Mouse (Mus musculus) C3H10T1/2 (cell line): Measurements from ENCODE around the gene Pnmal2. TPM values are rescaled to one million over a fixed set of nuclear protein-coding genes. Genes with fewer than 3 reads are reported as not detected.

Source experiments
- polyA plus RNA-seq, 2 experiments: library from polyadenylated mRNA; unstranded; fragments of >200 nt; fragmentation: generic; extraction: Trizol; gene quantifications; one replicate each; pipeline ENCODE4 v1.2.1; 2012; ENCODE audit warnings: missing spikeins in 2 of 2

Pnmal2 gene
- under 1 TPM in 1 of 2 experiments, not detected in 1; 0.01 TPM for polyA plus RNA-seq

GRCm38 (mm10) chr7:16944061-16944807, at the start of gene Pnmal2:
Pnmal2 (plus strand) TSS chr7:16944682.

DNA sequence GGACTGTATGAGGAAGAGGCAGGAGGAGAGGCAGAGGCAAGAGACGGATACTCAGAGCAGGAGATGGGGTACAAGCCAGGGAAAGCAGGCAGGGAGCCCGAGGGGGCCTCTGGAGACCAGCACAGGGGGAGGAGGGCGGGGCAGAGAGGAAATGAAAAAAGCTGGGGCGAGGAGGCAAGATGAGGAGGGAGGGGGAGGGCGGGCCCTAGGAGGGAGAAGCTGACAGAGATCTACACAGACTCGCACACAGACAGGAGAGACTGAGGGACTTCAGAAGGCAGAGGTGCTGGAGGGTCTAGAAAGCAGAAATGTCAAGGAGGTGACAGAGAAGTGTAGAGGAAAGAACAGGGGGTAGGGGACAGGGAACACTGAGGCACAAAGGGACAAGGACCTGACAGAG, 38.2 kb upstream of the Pnmal2 start, which contains the start of gene Ptgir:
Ptgir (plus strand) TSS at position 210 of the 400 bp plus-strand sequence.

DNA sequence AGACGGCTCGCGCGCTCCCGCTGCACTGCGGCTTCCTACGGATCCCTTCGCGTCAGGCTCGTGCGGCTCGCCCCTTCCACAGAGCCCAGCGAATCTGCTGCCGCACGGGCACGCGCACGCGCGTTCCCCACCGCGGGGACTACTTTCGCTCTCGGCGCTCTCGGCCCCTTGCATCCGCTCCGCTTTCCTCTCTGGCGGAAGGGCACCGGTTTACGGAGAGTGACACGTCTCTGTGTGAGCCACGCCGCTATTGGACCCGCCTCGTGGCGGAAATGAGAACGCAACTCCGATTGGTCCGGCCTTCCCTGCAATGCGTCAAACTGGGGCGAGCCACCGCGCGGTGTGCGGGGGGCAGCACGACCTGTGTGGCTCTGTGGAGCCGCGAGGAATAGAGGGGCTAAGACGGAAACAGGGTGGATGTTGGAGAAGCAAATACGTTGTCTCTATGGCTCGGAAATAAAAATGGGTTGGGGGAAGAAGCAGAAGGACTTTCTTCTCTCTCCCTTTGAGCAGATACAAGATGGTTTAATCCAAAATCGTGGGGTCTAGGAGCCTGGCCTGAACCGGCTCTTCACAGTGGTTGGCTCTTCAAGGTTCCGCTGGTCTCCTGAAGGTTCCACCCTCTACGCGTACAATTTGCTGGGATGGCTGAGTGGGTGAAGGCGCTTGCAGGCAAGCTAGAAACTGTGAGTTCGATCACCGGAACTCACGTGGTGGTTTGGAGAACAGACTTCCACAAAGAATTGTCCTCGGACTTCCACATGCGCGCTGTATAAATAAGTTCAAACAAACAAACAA, 20.2 kb upstream of the Pnmal2 start, which contains the start of gene Calm3:
Calm3 (minus strand) TSS at position 78 of the 798 bp plus-strand sequence.

DNA sequence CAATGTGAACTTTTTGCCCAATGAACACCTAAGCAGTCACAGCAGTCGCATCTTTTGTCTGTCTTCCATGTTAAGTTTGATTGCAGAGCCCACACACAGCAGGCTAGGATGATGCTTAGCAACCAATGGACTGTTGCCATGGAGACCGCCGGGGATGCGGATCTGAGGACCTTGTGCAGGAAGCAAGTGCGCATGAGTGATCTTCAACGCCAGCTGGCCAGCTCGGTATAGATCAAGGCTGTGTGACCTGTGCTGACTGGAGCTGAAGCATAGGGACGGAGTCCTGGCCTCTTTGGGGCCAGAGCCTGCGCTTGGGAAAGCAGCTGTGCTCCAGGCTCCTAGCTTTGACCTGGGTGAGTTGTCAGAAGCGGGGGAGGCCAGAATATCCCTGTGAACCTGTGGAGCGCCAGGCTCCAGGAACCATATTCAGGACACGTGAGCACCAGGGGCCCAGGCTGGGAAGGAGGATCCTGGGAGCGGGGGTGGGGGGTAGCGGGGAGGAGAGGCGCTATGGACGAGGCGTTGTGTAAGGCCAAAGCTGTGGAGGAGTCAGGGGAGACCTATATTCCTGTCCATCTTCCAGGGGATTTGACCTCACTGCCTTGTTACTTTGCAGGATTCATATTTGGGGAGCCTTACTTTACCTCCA, 15.2 kb downstream of the Pnmal2 start, which contains the start of gene Pnmal1:
Pnmal1 (plus strand) TSS at position 141 of the 649 bp plus-strand sequence.

GRCm38 (mm10) chr7:16982859-16983568, 38.5 kb downstream of the Pnmal2 start, which contains the start of gene Gm42372:
Gm42372 (plus strand) TSS chr7:16983086.

DNA sequence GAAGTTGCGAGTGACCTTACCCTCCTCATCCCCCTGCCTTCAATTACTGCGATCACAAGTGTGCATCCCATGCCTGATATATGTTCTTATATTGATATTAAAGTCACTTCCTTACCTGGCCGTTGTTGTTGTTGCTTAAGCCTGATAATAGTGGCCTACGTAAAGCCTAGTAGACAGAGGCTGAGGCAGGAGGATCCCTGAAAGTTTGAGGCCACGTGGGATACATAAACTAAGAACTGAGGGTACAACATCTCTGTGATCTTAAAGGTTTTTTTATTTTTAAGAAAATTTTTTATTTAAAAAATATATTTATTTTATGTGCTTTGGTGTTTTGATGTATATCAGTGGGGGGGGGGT, 47.9 kb downstream of the Pnmal2 start, which contains the start of gene Ccdc8:
Ccdc8 (plus strand) TSS at position 258 of the 357 bp plus-strand sequence.

Other genes starting within 250 kb of the Pnmal2 start
- gene Ceacam9, start 222.8 kb upstream of the Pnmal2 start, polyA plus RNA-seq, result not detected
- 100 to 1,000 TPM; 475 to 564 TPM for gene Ap2s1, start 206.3 kb upstream of the Pnmal2 start, polyA plus RNA-seq
- gene Slc1a5, start 163.3 kb upstream of the Pnmal2 start, polyA plus RNA-seq, result 10 to 100 TPM in 1 of 2 experiments, 1 to 10 TPM in 1; 4.3 to 13.9 TPM
- 10 to 100 TPM; 25.0 to 45.4 TPM for gene Strn4, start 128.8 kb upstream of the Pnmal2 start, polyA plus RNA-seq
- gene Fkrp, start 128.0 kb upstream of the Pnmal2 start, polyA plus RNA-seq, result 10 to 100 TPM; 10.2 to 21.8 TPM
- 10 to 100 TPM in 1 of 2 experiments, 1 to 10 TPM in 1; 2.9 to 13.1 TPM for gene Prkd2, start 101.8 kb upstream of the Pnmal2 start, polyA plus RNA-seq
- gene Dact3, start 69.4 kb upstream of the Pnmal2 start, polyA plus RNA-seq, result 10 to 100 TPM in 1 of 2 experiments, 1 to 10 TPM in 1; 6.5 to 21.0 TPM
- 10 to 100 TPM in 1 of 2 experiments, 1 to 10 TPM in 1; 8.6 to 27.3 TPM for gene Gng8, start 52.9 kb upstream of the Pnmal2 start, polyA plus RNA-seq
- gene Ptgir, start 38.2 kb upstream of the Pnmal2 start, polyA plus RNA-seq, result 1 to 10 TPM in 1 of 2 experiments, under 1 TPM in 1; 0.85 to 3.9 TPM
- gene Calm3, start 20.6 kb upstream of the Pnmal2 start, polyA plus RNA-seq, result 100 to 1,000 TPM; 163 to 504 TPM
- not detected for gene Pnmal1, start 15.0 kb downstream of the Pnmal2 start, polyA plus RNA-seq
- gene Gm42372, start 38.4 kb downstream of the Pnmal2 start, polyA plus RNA-seq, result not detected
- under 1 TPM; 0.02 to 0.81 TPM for gene Ccdc8, start 48.0 kb downstream of the Pnmal2 start, polyA plus RNA-seq
- gene Ppp5c, start 83.2 kb downstream of the Pnmal2 start, polyA plus RNA-seq, result 10 to 100 TPM; 43.1 to 92.9 TPM
- gene Hif3a, start 117.7 kb downstream of the Pnmal2 start, polyA plus RNA-seq, result not detected
- gene Psg16, start 129.4 kb downstream of the Pnmal2 start, polyA plus RNA-seq, result not detected
- gene Ceacam3, start 205.6 kb downstream of the Pnmal2 start, polyA plus RNA-seq, result not detected